Mouse (Mus musculus): ENCODE results near the gene Dock4.

- TF ChIP-seq POLR2A (IDR thresholded peaks at IDR 0.05; ENCODE audit: control insufficient read depth, low read depth, low read length), result no peak
- no peak for TF ChIP-seq CTCF (IDR thresholded peaks at IDR 0.05; ENCODE audit: control insufficient read depth, insufficient read depth, insufficient replicate concordance, low read depth, low read length)
These were observed 39.5 kb downstream of the Dock4 start for GRCm38 (mm10) chr12:40485210-40485609.
